Mouse (Mus musculus) c-Kit-negative CD71-positive TER-119-positive erythroid progenitor cells, embryonic 14.5 days (primary cell): ENCODE data around the gene Olfr135.

Experiments
- DNase-seq: peaks from one replicate; pipeline ENCODE4 v3.0.0-alpha.2; 2013; ENCODE audit warnings: low read depth, low spot score

The Olfr135 gene

DNA sequence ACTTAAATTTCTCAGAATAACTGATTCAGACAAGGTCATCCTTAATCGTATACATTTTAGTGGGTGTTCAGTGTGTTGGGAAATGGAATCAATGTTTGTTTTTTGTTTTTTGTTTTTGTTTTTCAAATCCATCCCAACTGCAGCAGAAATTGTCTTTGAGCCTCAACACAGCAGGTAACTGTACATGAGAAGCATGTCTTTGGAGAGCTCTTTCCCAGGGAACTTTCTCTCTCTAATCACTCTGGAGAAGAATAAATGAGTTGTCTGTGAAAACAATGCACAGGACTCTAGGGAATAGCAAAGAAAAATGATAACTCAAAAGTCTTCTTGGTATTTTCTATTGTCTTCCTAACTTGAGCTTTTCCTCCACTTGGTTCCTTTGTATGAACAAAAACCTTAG, at the start of gene Olfr135:
TSS of gene Olfr135 (plus strand) at position 301 of the 400 bp plus-strand sequence.
- DNase-seq: no peak

DNA sequence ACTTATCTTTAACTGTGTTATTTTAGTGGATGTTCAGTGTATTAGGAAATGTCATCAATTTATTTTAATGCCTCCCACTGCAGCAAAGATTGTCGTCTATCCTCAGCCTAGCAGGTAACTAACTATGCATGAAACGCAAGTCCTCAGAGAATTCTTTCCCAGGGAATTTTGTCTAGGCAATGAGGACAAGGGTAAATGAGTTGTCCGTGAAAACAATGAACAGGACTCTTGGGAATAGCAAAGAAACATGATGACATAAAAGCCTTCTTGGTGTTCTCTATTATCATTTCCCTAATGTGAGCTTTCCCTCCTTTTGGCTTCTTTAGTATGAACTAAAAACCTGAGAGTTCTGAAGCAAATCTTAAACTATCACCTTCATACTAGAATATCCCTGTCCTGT, 33.0 kb upstream of the Olfr135 start, which contains the start of gene Olfr134:
TSS of gene Olfr134 (plus strand) at position 301 of the 400 bp plus-strand sequence.
- no peak for DNase-seq
